Mouse (Mus musculus) R1 (cell line): ENCODE measurements at regions not wholly inside any gene's neighbourhood (a gene's known extent, or its start where the extent isn't known, plus 50 kb on each side); places are given as distances from the start of the nearest gene placed in this dataset.

Source experiments
- DNase-seq: peaks from one replicate; pipeline ENCODE4 v3.0.0-alpha.2; 2018; ENCODE audit warnings: low read depth, low spot score

DNA sequence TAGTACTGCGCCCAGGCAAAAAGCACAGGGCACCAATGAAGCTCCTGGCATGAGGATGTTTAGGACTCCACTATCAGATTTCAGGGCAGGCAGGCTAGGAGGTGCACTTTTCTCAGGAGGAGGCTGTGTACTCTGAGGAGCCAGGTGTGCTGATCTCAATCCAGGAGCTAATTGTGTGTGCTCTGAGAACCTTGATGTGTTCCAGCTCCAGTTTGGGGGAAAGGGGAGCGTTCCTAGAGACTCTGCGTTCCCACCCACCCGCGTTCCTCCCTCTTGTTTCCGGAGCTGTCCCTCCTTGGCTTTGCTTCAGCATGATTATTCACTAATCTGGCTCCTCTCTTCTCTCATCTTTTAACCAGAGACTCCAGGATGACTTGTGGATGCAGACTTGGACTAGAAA lies 195.2 kb downstream of the Icos start:
- no peak for DNase-seq

GRCm38 (mm10) chr1:61175239-61175638 lies 197.5 kb downstream of the Icos start:
- DNase-seq, result no peak

DNA sequence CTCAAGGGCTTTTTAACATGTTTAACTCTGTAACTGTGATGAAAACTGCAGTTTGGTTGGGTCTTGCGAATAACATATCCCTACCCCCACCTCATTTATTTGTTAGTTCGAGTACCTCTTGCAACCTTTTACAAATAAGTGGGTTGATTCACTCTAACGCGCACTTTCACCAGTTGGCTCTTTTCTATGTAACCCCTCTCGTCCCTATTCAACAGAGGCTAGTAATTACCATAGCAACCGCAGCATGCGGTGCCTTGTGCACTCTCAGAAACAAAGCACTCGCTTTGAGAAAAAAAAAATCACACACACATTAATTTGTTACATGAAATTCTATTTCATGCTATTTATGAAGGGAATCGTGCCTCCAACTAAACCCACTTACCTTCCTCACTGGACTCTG lies 201.7 kb downstream of the Icos start:
- peak; percentile 10 for DNase-seq

DNA sequence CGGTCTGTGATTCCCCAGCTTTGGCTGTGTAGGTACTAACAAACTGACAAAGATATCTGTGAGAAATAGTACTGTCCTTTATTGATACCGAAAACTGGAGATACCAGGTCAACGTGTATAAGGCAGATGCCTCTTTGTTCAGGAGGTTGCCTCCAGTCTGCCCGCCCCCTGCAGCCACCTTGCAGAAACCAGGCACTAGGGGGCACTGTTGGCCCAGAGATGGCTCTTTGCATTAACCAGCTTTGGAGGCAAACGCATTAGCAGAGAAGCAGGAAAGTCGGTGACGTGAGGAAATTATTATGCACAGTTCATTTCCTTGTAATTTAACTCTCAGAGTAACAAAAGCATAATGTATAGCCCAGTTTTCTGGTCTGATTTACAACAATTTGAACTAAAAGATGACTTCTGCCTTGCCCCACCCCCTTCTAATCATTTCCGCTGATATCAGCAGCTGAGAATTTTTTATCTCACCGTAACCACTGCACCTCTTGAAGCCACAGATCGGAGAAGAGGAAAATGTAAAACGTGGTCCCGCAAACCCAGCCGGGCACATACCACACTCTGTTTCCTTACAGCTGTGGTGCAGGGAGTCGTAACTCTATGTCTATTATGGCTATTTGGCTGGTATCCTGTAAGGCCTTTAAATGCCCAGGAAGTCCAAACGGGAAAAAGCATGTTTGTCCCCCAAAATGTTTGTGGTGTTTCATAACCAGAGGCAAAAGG lies 203.5 kb downstream of the Icos start:
- peak; percentile 68 for DNase-seq

DNA sequence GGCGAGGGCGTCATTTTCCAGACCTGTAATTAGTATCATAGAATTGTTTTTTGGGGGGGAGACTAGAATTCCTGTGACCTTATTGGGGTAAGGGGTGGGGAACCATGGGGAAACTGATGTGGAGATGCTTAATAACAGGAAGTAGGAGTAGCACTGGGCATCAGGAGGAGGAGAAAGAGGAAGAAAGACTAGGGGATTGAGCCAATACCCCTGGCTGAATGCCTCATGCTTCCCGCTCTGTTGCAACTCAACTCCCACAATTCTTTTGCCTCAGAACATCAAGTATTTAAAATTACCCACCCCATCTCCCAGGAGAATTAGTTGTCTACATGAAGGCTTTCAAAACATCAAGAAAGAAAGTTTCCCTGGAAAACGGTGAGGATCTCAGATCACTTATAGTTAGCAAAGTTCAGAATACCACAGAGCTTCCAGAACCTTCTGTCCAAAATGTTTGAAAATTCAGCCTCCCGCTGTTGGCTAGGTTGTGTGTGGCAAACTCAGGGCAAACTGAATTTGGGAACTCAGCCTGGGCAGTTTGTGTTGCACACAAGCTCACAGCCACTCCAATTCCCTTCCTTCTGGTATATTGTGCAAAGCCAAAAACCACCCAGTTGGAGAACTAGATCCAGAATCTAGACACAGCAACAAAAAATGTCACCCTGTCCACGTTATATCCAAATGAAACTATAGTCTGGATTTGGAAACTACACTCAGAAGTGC lies 209.8 kb downstream of the Icos start:
- no peak for DNase-seq

GRCm38 (mm10) chr1:61190921-61191320 lies 213.2 kb downstream of the Icos start:
- DNase-seq, result no peak

DNA sequence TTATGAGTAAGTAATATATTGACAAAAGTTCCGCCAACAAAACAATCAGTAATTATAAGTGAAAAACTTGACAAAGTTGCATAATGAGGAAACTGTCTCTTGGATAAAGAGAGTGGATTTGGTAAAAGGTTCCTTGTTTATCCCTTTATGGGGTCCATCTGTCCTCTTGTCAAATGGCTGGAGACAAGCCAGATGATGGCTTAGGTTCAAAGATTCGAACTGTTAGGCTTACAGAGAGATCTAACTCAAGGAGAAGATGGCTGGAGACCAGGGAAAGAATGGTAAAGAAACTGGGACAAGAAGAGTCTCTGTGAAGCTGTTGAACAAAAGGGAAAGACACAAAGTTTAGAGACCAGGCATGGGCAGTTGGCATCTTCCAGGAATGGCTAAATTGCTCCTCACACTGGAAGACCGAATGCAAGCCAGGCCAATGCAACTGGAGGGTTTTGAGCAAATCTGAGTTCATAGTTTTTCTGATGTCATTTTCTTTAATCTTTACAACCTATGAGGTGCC lies 220.9 kb downstream of the Icos start:
- no peak for DNase-seq

DNA sequence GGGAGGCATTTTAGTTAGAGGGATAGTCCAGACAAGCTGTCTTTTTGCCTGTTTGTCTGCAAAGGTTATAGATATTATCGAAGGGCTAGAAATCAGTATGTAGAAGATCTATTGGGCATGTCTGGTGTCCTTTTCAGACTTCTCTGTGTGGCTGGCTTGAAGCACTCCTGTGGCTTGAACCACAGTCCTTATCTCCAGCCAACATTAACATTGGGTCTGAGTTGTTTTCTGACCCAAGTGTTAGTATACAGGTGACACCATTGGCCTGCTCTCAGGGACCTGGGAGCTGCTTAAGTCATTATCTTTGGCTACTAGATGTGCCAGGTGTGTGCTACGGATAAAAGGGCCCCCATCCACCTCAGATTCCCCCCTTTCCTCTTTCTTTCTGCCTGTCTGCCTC lies 223.3 kb downstream of the Icos start:
- DNase-seq, result no peak

DNA sequence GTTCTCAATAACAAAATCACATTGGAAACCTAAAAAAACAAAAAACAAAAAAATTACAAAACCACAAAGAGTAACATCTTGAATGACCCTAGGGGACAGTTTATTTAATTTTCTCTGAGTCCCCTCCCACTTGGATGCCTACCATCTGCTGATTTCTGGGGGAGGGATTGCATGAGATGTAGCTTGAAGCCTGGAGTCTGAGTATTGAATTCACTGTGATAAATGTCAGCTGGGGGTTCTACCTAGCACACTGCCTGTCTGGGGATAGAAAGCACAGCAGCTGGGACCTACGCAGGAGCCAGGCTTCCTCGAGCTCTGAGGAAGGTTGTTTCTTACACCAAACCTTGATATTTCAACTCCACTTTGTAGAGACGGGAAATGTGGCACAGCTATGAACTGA lies 224.4 kb downstream of the Icos start:
- DNase-seq, result no peak

DNA sequence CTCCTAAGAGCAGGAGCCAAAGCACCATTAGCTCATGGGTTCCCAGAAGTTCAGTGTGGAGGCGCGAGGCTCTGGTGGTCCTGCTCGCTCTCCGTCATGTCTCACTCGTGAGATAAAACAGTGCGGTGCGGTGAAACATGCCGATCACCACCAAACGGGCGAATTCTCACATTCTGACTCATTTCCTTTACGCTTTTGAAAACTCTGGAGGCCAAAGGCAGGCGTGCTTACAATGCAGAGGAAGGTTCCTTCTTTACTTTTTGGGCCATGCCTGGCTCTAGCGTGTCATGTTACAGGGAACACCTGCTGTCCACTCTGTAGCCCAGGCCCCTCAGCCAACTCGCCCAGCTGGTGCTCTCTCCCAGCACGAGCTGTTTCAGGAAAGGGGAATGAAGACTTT lies 225.4 kb downstream of the Icos start:
- DNase-seq, result peak; percentile 20

DNA sequence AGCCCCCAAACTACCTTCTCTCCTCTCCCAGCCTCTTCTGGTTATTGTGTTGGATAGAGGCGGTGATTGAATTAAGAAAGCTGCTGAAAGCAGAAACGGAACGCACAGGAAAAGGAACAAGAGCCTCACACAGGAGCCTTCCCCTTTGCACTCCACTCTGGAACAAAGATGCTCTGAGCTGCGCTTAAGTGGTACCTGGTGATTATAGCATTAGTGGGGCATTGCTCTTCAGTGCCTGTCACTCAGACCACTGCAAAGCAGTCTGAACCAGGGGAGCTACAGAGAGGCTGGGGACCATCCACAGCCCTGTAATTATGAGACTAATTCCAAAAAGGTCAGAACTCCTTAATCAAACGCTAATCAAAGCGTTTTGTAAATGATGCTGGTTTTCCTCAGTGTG lies 225.9 kb downstream of the Icos start:
- DNase-seq, result no peak

DNA sequence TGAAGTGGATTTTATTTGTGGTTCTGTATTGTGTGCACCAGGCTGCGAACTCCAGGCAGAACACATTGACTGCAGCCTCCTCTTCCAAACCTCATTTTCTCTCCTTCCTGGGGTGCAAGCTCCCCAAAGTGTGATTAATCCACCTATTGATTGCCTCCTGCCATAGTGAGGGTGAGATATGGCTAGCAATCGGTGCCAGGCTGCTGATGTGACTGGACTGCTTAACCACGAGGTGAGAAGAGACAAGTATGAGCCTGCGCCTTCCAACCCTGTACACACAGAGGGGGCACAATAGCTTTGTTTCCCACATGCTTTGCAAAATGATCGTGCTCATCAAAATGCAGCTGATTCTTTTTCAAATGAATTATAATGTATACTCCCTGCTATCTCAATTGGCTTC lies 227.4 kb downstream of the Icos start:
- no peak for DNase-seq

- no peak for DNase-seq
Measured at GRCm38 (mm10) chr1:61206861-61207380, 229.2 kb downstream of the Icos start.

DNA sequence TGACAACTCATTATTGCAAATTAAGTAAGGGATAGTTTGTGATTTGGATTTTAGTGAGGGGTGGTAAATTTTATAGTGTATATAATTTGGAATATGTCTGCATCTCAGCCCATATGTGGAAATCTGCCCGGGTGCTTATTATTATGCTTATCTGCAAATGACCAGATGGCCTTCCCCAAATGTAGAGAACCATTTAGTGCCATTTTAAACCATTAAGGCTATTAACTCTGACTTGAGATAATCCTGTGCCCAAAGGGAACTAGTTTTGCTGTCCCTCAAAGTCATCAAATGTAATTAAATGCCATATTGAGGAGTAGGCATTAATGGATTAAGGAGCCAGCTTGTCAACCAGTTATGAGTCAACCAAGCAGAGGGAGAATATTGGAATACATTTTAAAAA lies 230.7 kb downstream of the Icos start:
- DNase-seq, result no peak

GRCm38 (mm10) chr1:61221131-61221530 lies 243.4 kb downstream of the Icos start:
- DNase-seq, result no peak

- no peak for DNase-seq
Measured at GRCm38 (mm10) chr1:61228942-61229341, 251.2 kb downstream of the Icos start.

DNA sequence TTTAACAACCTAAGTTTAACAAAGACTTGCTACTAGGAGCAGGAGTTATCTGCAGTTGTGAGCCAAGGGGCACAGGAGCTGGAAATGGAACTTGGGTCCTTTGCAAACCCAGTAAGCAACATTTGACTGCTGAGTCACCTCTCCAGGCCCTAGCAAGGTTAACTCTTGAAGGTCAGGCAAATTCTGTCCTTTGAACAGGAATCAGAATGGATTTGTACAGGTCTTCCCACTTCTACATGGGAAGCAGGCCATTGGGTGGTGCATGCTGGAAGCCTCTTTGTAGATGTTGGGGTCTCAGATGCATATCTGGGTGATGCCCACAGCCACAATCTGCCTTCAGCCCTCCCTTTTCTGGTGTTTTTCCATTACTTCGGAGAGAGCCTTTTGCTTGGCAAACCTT lies 255.3 kb downstream of the Icos start:
- DNase-seq, result no peak

- no peak for DNase-seq
Measured at GRCm38 (mm10) chr1:61233476-61234297, 256.0 kb downstream of the Icos start.

DNA sequence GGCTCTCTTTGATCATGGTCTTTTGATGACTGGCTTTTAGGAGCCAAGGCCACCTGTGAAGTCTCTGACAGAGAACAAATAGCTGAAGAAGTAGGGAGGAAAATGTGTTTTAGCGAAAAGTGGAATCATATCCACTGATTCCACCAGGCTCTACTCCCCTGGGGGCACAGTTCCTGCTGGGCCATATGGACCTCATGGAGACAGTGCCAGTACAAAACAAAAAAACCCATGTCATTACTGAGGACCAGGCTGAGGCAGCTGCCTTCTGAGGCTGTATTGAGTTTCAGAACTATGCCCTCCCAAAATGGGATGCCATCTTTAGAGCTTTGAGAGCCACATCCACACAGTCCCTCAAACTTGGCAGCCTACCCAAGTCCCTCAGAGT lies 256.6 kb downstream of the Icos start:
- no peak for DNase-seq

DNA sequence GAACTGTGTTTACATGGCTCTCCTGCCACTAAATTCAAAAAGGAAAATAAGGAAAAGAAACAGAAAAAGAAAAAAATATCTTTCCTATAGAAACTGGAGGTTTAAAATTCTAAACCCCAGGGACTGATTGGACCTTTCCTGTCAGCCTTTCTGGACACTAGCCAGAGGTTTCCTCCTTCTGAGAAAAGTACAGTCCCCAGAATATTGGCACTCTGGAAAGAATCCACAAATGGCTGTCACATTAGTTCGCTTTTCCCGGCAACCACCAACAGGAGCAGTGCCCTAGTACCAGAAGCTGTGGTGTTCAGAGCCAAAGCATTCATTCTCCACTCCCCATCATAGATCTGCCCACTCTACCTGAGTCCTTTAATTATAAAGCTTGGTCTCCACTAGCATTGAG lies 258.8 kb downstream of the Icos start:
- no peak for DNase-seq

DNA sequence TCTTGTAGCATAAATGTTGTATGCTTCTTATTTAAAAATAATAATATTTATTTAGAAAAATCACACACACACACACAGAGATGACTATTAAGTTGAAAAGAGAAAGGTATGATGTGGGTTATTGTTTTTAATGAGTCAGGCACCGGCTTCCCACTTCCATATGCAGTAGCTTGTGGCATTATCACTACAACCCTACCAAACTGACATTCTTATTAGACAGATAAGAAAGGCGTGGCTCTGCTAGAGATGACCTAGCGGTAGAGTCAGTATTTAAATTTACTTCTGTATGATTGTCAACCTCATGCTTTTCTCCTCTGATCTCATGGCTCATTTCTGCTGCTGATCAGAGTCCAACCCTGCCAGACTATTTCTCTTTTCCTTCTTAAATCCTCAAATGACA lies 260.9 kb downstream of the Icos start:
- no peak for DNase-seq

- DNase-seq, result no peak
Measured at GRCm38 (mm10) chr1:61257561-61257960, 279.8 kb downstream of the Icos start.
